Mouse (Mus musculus): Measurements from ENCODE around the gene Hs2st1.

DNA sequence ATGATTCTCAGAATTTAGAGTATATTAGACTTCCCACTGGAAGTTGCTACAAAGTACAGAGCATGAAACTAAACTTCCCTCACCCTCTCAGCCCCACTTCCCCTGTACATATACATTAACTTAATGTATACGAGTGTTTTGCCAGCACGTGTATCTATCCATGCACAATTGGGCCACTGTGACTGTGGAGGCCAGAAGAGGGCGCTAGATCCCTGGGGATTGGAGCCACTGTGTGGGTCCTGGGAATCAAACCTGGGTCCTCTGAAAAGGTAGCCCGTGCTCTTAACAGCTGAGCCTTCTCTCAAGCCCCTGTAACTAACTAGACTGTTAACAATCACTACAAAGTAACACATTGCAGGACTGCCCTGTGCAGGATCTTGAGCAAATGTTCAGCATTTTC, 36.5 kb upstream of the Hs2st1 start:
- TF ChIP-seq CTCF (IDR thresholded peaks at IDR 0.05; ENCODE audit: control insufficient read depth, insufficient read depth, insufficient read length) (no peak), MYOD1 (IDR thresholded peaks at IDR 0.05; ENCODE audit: control insufficient read depth, insufficient read length, low read depth) (no peak), MYOG (IDR thresholded peaks at IDR 0.05; ENCODE audit: control insufficient read depth, extremely low read depth, insufficient read length) (no peak), CEBPB (IDR thresholded peaks at IDR 0.05; ENCODE audit: low read depth) (no peak), FOSL1 (IDR thresholded peaks at IDR 0.05; ENCODE audit: insufficient read depth, low read length, poor library complexity, severe bottlenecking) (no peak), USF1 (IDR thresholded peaks at IDR 0.05; ENCODE audit: low read depth) (no peak)

Measured in C2C12 (cell line).